Mouse (Mus musculus) heart, postnatal 25 days (tissue): ENCODE results near the gene Gmeb1. TPM values are rescaled to one million over a fixed set of nuclear protein-coding genes. Genes with fewer than 3 reads are reported as not detected.

Source experiments
- DNase-seq: peaks from one replicate; pipeline ENCODE4 v3.0.0; 2022; ENCODE audit warnings: low spot score
- intact Hi-C: fragments of 180-260 bp; cut with DNase I; formaldehyde crosslinking; loops from one replicate; pipeline ENCODE4 v1.15.1; 2025
- microRNA-seq: library from miRNA; unstranded; fragments of <30 nt; microRNA quantifications from one replicate; pipeline ENCODE4 v1.2.0, GENCODE M21; 2022
- total RNA-seq, 2 experiments: library from RNA; stranded (reverse); gene quantifications; 2 replicates each; pipeline ENCODE4 v1.2.3; 2021

Gene Gmeb1
- total RNA-seq, 2 experiments from 2014 or later: 10.5 to 11.5 TPM

DNA sequence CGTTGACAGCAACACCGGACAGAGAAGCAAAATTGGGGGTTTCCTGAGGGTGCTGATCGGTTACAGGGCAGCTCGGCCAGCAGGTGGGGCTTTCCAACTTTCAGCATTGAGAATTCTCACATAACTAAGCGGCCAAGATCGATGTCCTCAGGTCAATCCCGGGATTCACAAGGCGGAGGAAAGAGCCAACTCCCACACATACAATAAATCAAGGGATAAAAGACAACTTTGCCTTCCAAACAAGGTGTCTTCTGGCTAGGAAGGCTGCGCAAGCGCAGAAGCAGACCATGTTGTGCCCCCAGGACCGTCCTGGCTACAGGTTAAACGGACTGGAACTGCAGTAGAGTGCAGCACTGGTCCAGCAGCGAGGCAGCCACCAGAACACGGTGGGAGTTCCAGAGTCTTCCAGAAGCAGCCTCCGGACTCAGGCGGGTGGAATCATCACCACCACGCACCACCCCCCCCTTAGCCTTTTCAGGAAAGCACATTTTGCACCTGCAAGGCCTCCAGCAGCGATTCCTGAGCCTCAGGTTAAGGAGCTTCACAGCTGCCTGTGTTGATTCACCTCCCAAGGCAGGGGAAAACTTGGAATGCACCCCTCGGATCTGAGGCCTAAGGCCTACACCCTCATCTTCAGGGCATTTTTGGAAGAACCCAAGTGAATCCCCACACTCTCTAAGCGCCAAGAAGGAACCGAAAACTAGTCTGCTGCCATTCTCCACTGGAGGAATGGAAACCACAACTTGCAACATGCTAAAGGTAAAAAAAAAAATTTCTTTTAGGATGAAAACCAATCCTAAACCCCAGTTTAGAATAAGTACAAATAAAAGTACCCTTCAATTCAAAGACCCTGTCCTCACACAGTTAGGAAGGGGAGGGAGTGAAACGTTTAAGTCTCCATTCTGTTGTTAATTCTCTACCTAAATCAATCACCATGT, 79.4 kb downstream of the Gmeb1 start:
- no peak for DNase-seq
- intact Hi-C loops: loop anchor here (5.0 kb wide), 1 partner anchor 160 kb away; no protein-coding TSS in a partner anchor

- intact Hi-C loops: loop anchor here (5.0 kb wide), 1 partner anchor 162 kb away; no protein-coding TSS in a partner anchor
- no peak for DNase-seq
Observed at GRCm38 (mm10) chr4:132180710-132181109, 80.7 kb downstream of the Gmeb1 start.

DNA sequence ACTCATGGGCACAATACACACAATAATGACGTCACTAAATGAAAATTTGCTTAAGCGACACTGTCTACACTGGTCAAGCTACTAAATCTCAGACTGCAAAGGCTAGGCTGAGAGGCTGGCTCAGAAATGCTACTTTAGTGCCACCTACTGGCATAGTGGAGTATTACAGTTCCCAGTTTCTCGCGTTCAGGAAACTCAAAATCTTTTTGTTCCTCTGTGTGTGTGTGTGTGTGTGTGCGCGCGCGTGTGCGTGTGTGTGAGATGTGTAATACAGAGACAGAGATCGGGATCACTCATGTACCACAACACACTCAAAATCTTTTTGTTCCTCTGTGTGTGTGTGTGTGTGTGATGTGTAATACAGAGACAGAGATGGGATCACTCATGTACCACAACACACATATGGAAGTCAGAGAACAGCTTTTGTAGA, 82.8 kb downstream of the Gmeb1 start:
- no peak for DNase-seq
- intact Hi-C loops: loop anchor here (2.0 to 5.0 kb wide), 2 partner anchors 90 to 206 kb away; no protein-coding TSS in a partner anchor

GRCm38 (mm10) chr4:132176474-132176873, 84.9 kb downstream of the Gmeb1 start:
- DNase-seq: no peak
- intact Hi-C loops: loop anchor here (5.0 kb wide), 1 partner anchor 204 kb away; no protein-coding TSS in a partner anchor

Small RNA genes lying within 50 kb of the gene (microRNA-seq; reads per million reads assigned to microRNA genes)
- gene Gm22033: not detected

Other genes with a start within 250 kb of the Gmeb1 start
- under 1 TPM in 1 of 2 experiments, not detected in 1; 0.17 TPM for gene Gm10300, start 186.9 kb downstream of the Gmeb1 start, total RNA-seq
- 100 to 1,000 TPM; 144 to 184 TPM for gene Epb41, start 186.3 kb downstream of the Gmeb1 start, total RNA-seq
- under 1 TPM; 0.20 to 0.23 TPM for gene Oprd1, start 117.1 kb downstream of the Gmeb1 start, total RNA-seq
- 10 to 100 TPM; 26.1 to 27.9 TPM for gene Ythdf2, start 49.3 kb downstream of the Gmeb1 start, total RNA-seq
- gene Taf12, start 12.8 kb upstream of the Gmeb1 start, total RNA-seq: 10 to 100 TPM; 30.2 TPM
- gene Rab42, start 41.8 kb upstream of the Gmeb1 start, total RNA-seq: 1 to 10 TPM in 1 of 2 experiments, under 1 TPM in 1; 0.57 to 1.1 TPM
- 10 to 100 TPM; 22.2 to 23.7 TPM for gene Trnau1ap, start 67.9 kb upstream of the Gmeb1 start, total RNA-seq
- gene Rcc1, start 92.0 kb upstream of the Gmeb1 start, total RNA-seq: 1 to 10 TPM; 8.6 to 8.9 TPM
- gene Phactr4, start 160.9 kb upstream of the Gmeb1 start, total RNA-seq: 10 to 100 TPM; 23.2 to 23.4 TPM
- 1 to 10 TPM; 4.4 to 4.8 TPM for gene Med18, start 202.3 kb upstream of the Gmeb1 start, total RNA-seq
- gene Sesn2, start 248.9 kb upstream of the Gmeb1 start, total RNA-seq: 1 to 10 TPM; 2.5 to 3.3 TPM